Mouse (Mus musculus): ENCODE results near the gene Armcx3. TPM values are rescaled to one million over a fixed set of nuclear protein-coding genes. Genes with fewer than 3 reads are reported as not detected.

The Armcx3 gene
- total and polyA plus RNA-seq, 3 experiments, result 2.4 to 31.2 (median 31.1) TPM

DNA sequence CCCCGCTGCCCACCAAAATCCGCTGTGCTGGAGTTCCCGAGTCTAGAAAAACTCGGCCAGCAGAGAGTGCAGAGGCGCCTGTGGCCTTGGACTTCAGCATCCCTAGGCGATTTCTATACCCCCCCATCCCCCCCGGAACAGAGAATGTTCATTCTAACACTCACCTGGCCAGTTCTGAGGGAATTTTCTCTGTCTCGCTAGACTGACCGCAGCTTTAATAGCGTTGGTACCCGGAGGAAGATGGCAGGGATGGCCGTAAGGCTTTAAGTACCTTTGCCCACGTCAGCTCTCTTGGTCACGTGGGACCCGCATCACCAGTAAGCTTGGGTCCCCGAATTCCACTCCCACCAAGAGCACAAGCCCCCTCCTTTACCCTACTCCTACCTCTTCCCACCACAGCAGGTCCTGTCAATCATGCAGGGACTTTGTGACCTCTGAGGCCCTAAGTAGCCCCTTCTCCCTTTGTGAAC is 52.4 kb downstream of the Armcx3 start, which contains the start of gene Armcx2:
TSS of gene Armcx2 (minus strand) at position 467 of the 470 bp plus-strand sequence.
- Histone ChIP-seq H3K4me3 (ENCODE audit: low read depth, low read length) (peak within 1 kb of the TSS; percentile 65), H3K27me3 (ENCODE audit: insufficient read depth, low read length) (no peaks in the 10 kb centered on the region; the same call in 1 of the 2 replicates), H3K9me3 (replicated peaks) (no peaks in the 10 kb centered on the region), H3K36me3 (replicated peaks) (no peaks in the 10 kb centered on the region), H3K4me1 (ENCODE audit: insufficient read depth, low read depth, low read length) (peaks cover 17% of the 10 kb centered on the region)
- ATAC-seq (ENCODE audit: extremely low read depth, insufficient number of reproducible peaks, low FRiP score, poor library complexity, severe bottlenecking), result peak; percentile 34; the same call in 1 of the 2 replicates
- TF ChIP-seq POLR2AphosphoS5 (IDR thresholded peaks at IDR 0.05; ENCODE audit: insufficient replicate concordance, low read depth, low read length), result no peak
- DNase-seq (ENCODE audit: low spot score), result no peak

Other genes starting within 250 kb of the Armcx3 start
- gene Timm8a1, start 214.7 kb upstream of the Armcx3 start, total RNA-seq (2014; fragmentation: Nextera tagmentation), result 28.7 and 31.9 TPM in 2 replicates
- 176 and 206 TPM in 2 replicates for gene Timm8a1, start 214.7 kb upstream of the Armcx3 start, total RNA-seq (2017)
- 4.8 and 6.5 TPM in 2 replicates for gene Timm8a1, start 214.7 kb upstream of the Armcx3 start, polyA plus RNA-seq (2012)
- gene Btk, start 173.0 kb upstream of the Armcx3 start, total RNA-seq (2014; fragmentation: Nextera tagmentation), result 46.2 and 48.8 TPM in 2 replicates
- 43.5 and 62.8 TPM in 2 replicates for gene Btk, start 173.0 kb upstream of the Armcx3 start, total RNA-seq (2017)
- 4.9 and 10.9 TPM in 2 replicates for gene Btk, start 173.0 kb upstream of the Armcx3 start, polyA plus RNA-seq (2012)
- gene Rpl36a, start 170.9 kb upstream of the Armcx3 start, total RNA-seq (2014; fragmentation: Nextera tagmentation), result 580 and 621 TPM in 2 replicates
- 2,759 and 2,840 TPM in 2 replicates for gene Rpl36a, start 170.9 kb upstream of the Armcx3 start, total RNA-seq (2017)
- 125 and 151 TPM in 2 replicates for gene Rpl36a, start 170.9 kb upstream of the Armcx3 start, polyA plus RNA-seq (2012)
- gene Gla, start 155.5 kb upstream of the Armcx3 start, total RNA-seq (2014; fragmentation: Nextera tagmentation), result 10.7 and 11.7 TPM in 2 replicates
- 12.8 and 16.0 TPM in 2 replicates for gene Gla, start 155.5 kb upstream of the Armcx3 start, total RNA-seq (2017)
- gene Gla, start 155.5 kb upstream of the Armcx3 start, polyA plus RNA-seq (2012), result 0.24 and 0.34 TPM in 2 replicates
- 73.1 and 89.1 TPM in 2 replicates for gene Hnrnph2, start 155.4 kb upstream of the Armcx3 start, total RNA-seq (2014; fragmentation: Nextera tagmentation)
- 180 and 195 TPM in 2 replicates for gene Hnrnph2, start 155.4 kb upstream of the Armcx3 start, total RNA-seq (2017)
- 13.1 and 21.1 TPM in 2 replicates for gene Hnrnph2, start 155.4 kb upstream of the Armcx3 start, polyA plus RNA-seq (2012)
- 1.6 and 1.7 TPM in 2 replicates for gene Armcx4, start 70.1 kb upstream of the Armcx3 start, total RNA-seq (2014; fragmentation: Nextera tagmentation)
- 0.35 and 0.44 TPM in 2 replicates for gene Armcx4, start 70.1 kb upstream of the Armcx3 start, total RNA-seq (2017)
- 0.48 and 0.53 TPM in 2 replicates for gene Armcx4, start 70.1 kb upstream of the Armcx3 start, polyA plus RNA-seq (2012)
- gene Armcx1, start 38.6 kb upstream of the Armcx3 start, total RNA-seq (2014; fragmentation: Nextera tagmentation), result 21.6 and 25.4 TPM in 2 replicates
- 55.5 and 56.3 TPM in 2 replicates for gene Armcx1, start 38.6 kb upstream of the Armcx3 start, total RNA-seq (2017)
- gene Armcx1, start 38.6 kb upstream of the Armcx3 start, polyA plus RNA-seq (2012), result 3.8 and 5.0 TPM in 2 replicates
- gene Armcx6, start 5.2 kb upstream of the Armcx3 start, total RNA-seq (2014; fragmentation: Nextera tagmentation), result 5.2 and 9.3 TPM in 2 replicates
- gene Armcx6, start 5.2 kb upstream of the Armcx3 start, total RNA-seq (2017), result 9.4 and 10.4 TPM in 2 replicates
- 2.3 and 2.8 TPM in 2 replicates for gene Armcx6, start 5.2 kb upstream of the Armcx3 start, polyA plus RNA-seq (2012)
- 22.9 and 26.6 TPM in 2 replicates for gene Armcx2, start 52.6 kb downstream of the Armcx3 start, total RNA-seq (2014; fragmentation: Nextera tagmentation)
- 7.3 and 8.4 TPM in 2 replicates for gene Armcx2, start 52.6 kb downstream of the Armcx3 start, total RNA-seq (2017)
- gene Armcx2, start 52.6 kb downstream of the Armcx3 start, polyA plus RNA-seq (2012), result 11.6 and 17.6 TPM in 2 replicates
- gene Nxf2, start 208.2 kb downstream of the Armcx3 start, total RNA-seq (2014; fragmentation: Nextera tagmentation), result not detected in 2 replicates
- gene Nxf2, start 208.2 kb downstream of the Armcx3 start, total RNA-seq (2017), result not detected in 2 replicates
- 0.02 TPM in 1 of 2 replicates, not detected in the other for gene Nxf2, start 208.2 kb downstream of the Armcx3 start, polyA plus RNA-seq (2012)